Mouse (Mus musculus) erythroblast, embryonic 14.5 days (primary cell): ENCODE data around the gene Rbfox1.

Experiments
- GATA1 ChIP-seq: IDR thresholded peaks from 2 replicates; pipeline ENCODE4 v1.6.1; 2012; ENCODE audit warnings: low read length, inconsistent platforms, mixed read lengths
- TAL1 ChIP-seq: IDR thresholded peaks from 3 replicates; pipeline ENCODE4 v1.6.1; 2012; ENCODE audit warnings: low read length, inconsistent platforms, mixed read lengths

DNA sequence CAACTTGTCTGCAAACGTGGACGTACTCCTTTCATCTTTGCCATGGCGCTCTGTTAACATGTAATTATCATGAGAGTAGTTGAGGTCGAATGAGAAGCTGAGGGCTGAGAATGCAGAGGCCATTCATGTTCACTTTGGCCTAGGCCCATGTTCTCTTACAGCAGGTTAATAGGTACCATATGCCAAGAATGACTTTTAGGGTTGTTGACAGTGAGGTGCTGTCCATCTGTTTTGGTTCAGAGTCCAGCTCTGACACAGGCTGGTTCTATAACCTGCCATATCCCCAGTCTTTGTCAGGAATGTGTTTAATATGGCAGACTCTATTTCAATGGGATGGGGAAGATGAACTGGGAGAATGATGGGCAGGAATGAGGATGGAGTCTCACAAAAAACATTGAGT lies 1174.4 kb downstream of the Rbfox1 start:
- TF ChIP-seq GATA1, result no peak
- no peak for TF ChIP-seq TAL1
